Mouse (Mus musculus) liver, adult 2 months (tissue): ENCODE data around the gene Tex29.

ENCODE experiments used
- CTCF ChIP-seq: fragments of 200-500 bp; IDR thresholded peaks from 2 replicates; pipeline ENCODE4 v1.5.1; 2011; ENCODE audit warnings: low read depth, low read length, control low read depth
- POLR2A ChIP-seq: fragments of 200-500 bp; IDR thresholded peaks from 2 replicates; pipeline ENCODE4 v1.6.1; 2011; ENCODE audit warnings: low read length, control low read depth; ENCODE audit not compliant: insufficient read depth; ENCODE audit errors: extremely low read depth

GRCm38 (mm10) chr8:11833157-11833556 lies 7.1 kb upstream of the Tex29 start:
- TF ChIP-seq CTCF, result no peak
- no peak for TF ChIP-seq POLR2A
